Mouse (Mus musculus): Measurements from ENCODE around the gene Acsl1.

GRCm38 (mm10) chr8:46478783-46479182 lies 7.9 kb downstream of the Acsl1 start:
- TF ChIP-seq EP300 (IDR thresholded peaks at IDR 0.05; ENCODE audit: low read depth) = no peak
- TF ChIP-seq CTCF (IDR thresholded peaks at IDR 0.05; ENCODE audit: low read depth) = no peak
